Mouse (Mus musculus) CH12.LX (cell line): Measurements from ENCODE around the gene Ucma. TPM values are rescaled to one million over a fixed set of nuclear protein-coding genes. Genes with fewer than 3 reads are reported as not detected.

ENCODE experiments used
- DNase-seq: peaks from one replicate; pipeline ENCODE4 v3.0.0-alpha.2; 2013; ENCODE audit errors: extremely low read depth
- H3K27ac ChIP-seq: 2 replicates; pipeline ENCODE4 v1.5.1; 2012; ENCODE audit warnings: low read depth, mild to moderate bottlenecking, control low read depth, moderate library complexity; ENCODE audit not compliant: insufficient read depth
- H3K27me3 ChIP-seq: replicated peaks from 2 replicates; pipeline ENCODE3; 2012; ENCODE audit warnings: inconsistent platforms
- H3K36me3 ChIP-seq, 2 experiments: replicated peaks in 1 of 2; 2 replicates each; pipeline versions ENCODE3 to v1.6.1; 2012; ENCODE audit warnings: inconsistent platforms in 1 of 2, low read length in 1 of 2, mild to moderate bottlenecking in 1 of 2, mixed read lengths in 1 of 2, moderate library complexity in 1 of 2; ENCODE audit not compliant: control insufficient read depth in 1 of 2, insufficient read depth in 1 of 2
- H3K4me1 ChIP-seq, 2 experiments: 2 replicates each; pipeline ENCODE4 v1.6.1; 2012; ENCODE audit warnings: inconsistent platforms in 1 of 2, moderate library complexity in 1 of 2; ENCODE audit not compliant: insufficient read depth in 2 of 2, control insufficient read depth in 1 of 2
- H3K4me2 ChIP-seq: 2 replicates; pipeline ENCODE4 v1.6.1; 2012; ENCODE audit warnings: low read depth, mild to moderate bottlenecking, control low read depth; ENCODE audit not compliant: poor library complexity, insufficient read depth, severe bottlenecking
- H3K4me3 ChIP-seq, 3 experiments: fragments of 150-350 bp in 1 of 3; sonication (generic) in 1 of 3; replicated peaks in 1 of 3; 2 replicates each; pipeline versions ENCODE3 to v1.5.1; 2011 to 2012; ENCODE audit warnings: low read depth in 2 of 3, low read length in 2 of 3, mild to moderate bottlenecking in 2 of 3, moderate library complexity in 2 of 3, control low read depth in 1 of 3, improper control_type of control experiment in 1 of 3, inconsistent platforms in 1 of 3, mixed read lengths in 1 of 3; ENCODE audit not compliant: poor library complexity in 1 of 3
- H3K79me2 ChIP-seq: replicated peaks from 2 replicates; pipeline ENCODE4 v1.6.1; 2012; ENCODE audit warnings: mild to moderate bottlenecking, moderate library complexity; ENCODE audit not compliant: control insufficient read depth, poor library complexity, insufficient read depth, severe bottlenecking; ENCODE audit errors: extremely low read depth
- H3K9ac ChIP-seq: 2 replicates; pipeline ENCODE4 v1.6.1; 2012; ENCODE audit warnings: low read depth, mild to moderate bottlenecking, control low read depth, moderate library complexity; ENCODE audit not compliant: insufficient read depth
- H3K9me3 ChIP-seq: replicated peaks from 2 replicates; pipeline ENCODE3; 2012; ENCODE audit warnings: low read length, inconsistent platforms, mixed read lengths
- CHD1 ChIP-seq: IDR thresholded peaks from 2 replicates; pipeline ENCODE4 v1.6.1; 2012; ENCODE audit warnings: low read depth, low read length, improper control_type of control experiment, inconsistent platforms
- CTCF ChIP-seq, 2 experiments: IDR thresholded peaks in 1 of 2; conservative IDR thresholded peaks in 1 of 2; 2 replicates each; pipeline ENCODE4 v1.5.1; 2011 to 2012; ENCODE audit warnings: low read depth in 2 of 2, low read length in 2 of 2, improper control_type of control experiment in 1 of 2, inconsistent platforms in 1 of 2, mild to moderate bottlenecking in 1 of 2, moderate library complexity in 1 of 2
- E2F4 ChIP-seq: IDR thresholded peaks from 2 replicates; pipeline ENCODE4 v1.6.1; 2011; ENCODE audit warnings: low read depth, low read length, improper control_type of control experiment; ENCODE audit not compliant: insufficient replicate concordance
- EP300 ChIP-seq: IDR thresholded peaks from 2 replicates; pipeline ENCODE4 v1.6.1; 2011; ENCODE audit warnings: low read length, improper control_type of control experiment
- GABPA ChIP-seq: IDR thresholded peaks from 2 replicates; pipeline ENCODE4 v1.6.1; 2012; ENCODE audit warnings: low read depth, low read length, improper control_type of control experiment, inconsistent platforms; ENCODE audit not compliant: insufficient replicate concordance
- HCFC1 ChIP-seq: IDR thresholded peaks from 2 replicates; pipeline ENCODE4 v1.6.1; 2012; ENCODE audit warnings: low read depth, mild to moderate bottlenecking, inconsistent platforms, low read length, improper control_type of control experiment
- IRF4 ChIP-seq: IDR thresholded peaks from 2 replicates; pipeline ENCODE4 v1.6.1; 2014; ENCODE audit warnings: low read depth, mild to moderate bottlenecking, inconsistent platforms, low read length, improper control_type of control experiment
- MAFK ChIP-seq: IDR thresholded peaks from 2 replicates; pipeline ENCODE4 v1.6.1; 2011; ENCODE audit warnings: low read length, improper control_type of control experiment; ENCODE audit not compliant: insufficient replicate concordance
- MAX ChIP-seq: IDR thresholded peaks from 2 replicates; pipeline ENCODE4 v1.6.1; 2011; ENCODE audit warnings: low read length, improper control_type of control experiment
- MAZ ChIP-seq: IDR thresholded peaks from 2 replicates; pipeline ENCODE4 v1.6.1; 2012; ENCODE audit warnings: low read depth, mild to moderate bottlenecking, inconsistent platforms, low read length, improper control_type of control experiment, moderate library complexity
- MEF2A ChIP-seq: IDR thresholded peaks from 2 replicates; pipeline ENCODE4 v1.6.1; 2014; ENCODE audit warnings: low read depth, mild to moderate bottlenecking, inconsistent platforms, low read length, improper control_type of control experiment, borderline replicate concordance
- MYC ChIP-seq: IDR thresholded peaks from 2 replicates; pipeline ENCODE4 v1.6.1; 2011; ENCODE audit warnings: low read depth, mild to moderate bottlenecking, improper control_type of control experiment, low read length
- NELFE ChIP-seq: IDR thresholded peaks from 2 replicates; pipeline ENCODE4 v1.6.1; 2011; ENCODE audit warnings: low read depth, low read length, improper control_type of control experiment
- PAX5 ChIP-seq: IDR thresholded peaks from 2 replicates; pipeline ENCODE4 v1.6.1; 2012; ENCODE audit warnings: low read length, inconsistent platforms, mixed read lengths
- POLR2AphosphoS2 ChIP-seq: IDR thresholded peaks from 2 replicates; pipeline ENCODE4 v1.6.1; 2011; ENCODE audit warnings: low read depth, low read length, improper control_type of control experiment
- RAD21 ChIP-seq: IDR thresholded peaks from 2 replicates; pipeline ENCODE4 v1.6.1; 2011; ENCODE audit warnings: low read depth, mild to moderate bottlenecking, low read length, improper control_type of control experiment, moderate library complexity
- RCOR1 ChIP-seq: conservative IDR thresholded peaks from 2 replicates; pipeline ENCODE4 v1.6.1; 2012; ENCODE audit warnings: low read depth, mild to moderate bottlenecking, inconsistent platforms, low read length, improper control_type of control experiment
- SIN3A ChIP-seq: IDR thresholded peaks from 2 replicates; pipeline ENCODE4 v1.6.1; 2012; ENCODE audit warnings: low read length, improper control_type of control experiment, inconsistent platforms
- SMC3 ChIP-seq: IDR thresholded peaks from 2 replicates; pipeline ENCODE4 v1.6.1; 2011; ENCODE audit warnings: low read depth, low read length, improper control_type of control experiment
- TCF12 ChIP-seq: IDR thresholded peaks from 2 replicates; pipeline ENCODE4 v1.6.1; 2014; ENCODE audit warnings: low read depth, mild to moderate bottlenecking, inconsistent platforms, low read length, improper control_type of control experiment
- USF1 ChIP-seq: IDR thresholded peaks from 2 replicates; pipeline ENCODE4 v1.6.1; 2014; ENCODE audit warnings: low read depth, mild to moderate bottlenecking, inconsistent platforms, low read length, improper control_type of control experiment
- USF2 ChIP-seq: conservative IDR thresholded peaks from 2 replicates; pipeline ENCODE4 v1.6.1; 2011; ENCODE audit warnings: low read depth, low read length, improper control_type of control experiment
- ZC3H11A ChIP-seq: IDR thresholded peaks from 2 replicates; pipeline ENCODE4 v1.6.1; 2012; ENCODE audit warnings: low read depth, mild to moderate bottlenecking, inconsistent platforms, low read length, improper control_type of control experiment
- ZKSCAN1 ChIP-seq: IDR thresholded peaks from 2 replicates; pipeline ENCODE4 v1.6.1; 2012; ENCODE audit warnings: low read depth, inconsistent platforms, low read length, improper control_type of control experiment, borderline replicate concordance
- ZMIZ1 ChIP-seq: IDR thresholded peaks from 2 replicates; pipeline ENCODE4 v1.6.1; 2012; ENCODE audit warnings: low read depth, mild to moderate bottlenecking, inconsistent platforms, low read length, improper control_type of control experiment
- ZNF384 ChIP-seq: IDR thresholded peaks from 2 replicates; pipeline ENCODE4 v1.6.1; 2012; ENCODE audit warnings: low read depth, low read length, improper control_type of control experiment, inconsistent platforms
- dilution Hi-C: fragments of 300-500 bp; cut with MboI; formaldehyde crosslinking; loops from 2 replicates; pipeline ENCODE4 v1.14.3; 2020; ENCODE audit warnings: low sequenced_read_pairs; ENCODE audit not compliant: extremely low pct_unique_long_range_greater_than_20kb, extremely low pct_ligation_motif_present
- in situ Hi-C: fragments of 300-500 bp; cut with MboI; formaldehyde crosslinking; loops from 3 replicates; pipeline ENCODE4 v1.14.3; 2019; ENCODE audit warnings: low sequenced_read_pairs, low pct_ligation_motif_present, low pct_unique_long_range_greater_than_20kb, mixed read lengths
- polyA plus RNA-seq: library from polyadenylated mRNA; unstranded; fragments of >175 nt; gene quantifications from 2 replicates; pipeline ENCODE4 v1.2.1, GENCODE M21; 2012; ENCODE audit warnings: low read depth; ENCODE audit not compliant: insufficient read length
- total RNA-seq, 2 experiments: library from RNA; depleted of rRNA; stranded (reverse); fragments of 300-350 nt in 1 of 2; fragments of >200 nt in 1 of 2; gene quantifications; 2 replicates each; pipeline ENCODE4 v1.2.3; 2012 to 2014

Ucma gene
- total and polyA plus RNA-seq, 3 experiments = not detected

- no peaks in the 10 kb centered on the region for H3K27me3 ChIP-seq
- H3K4me2 ChIP-seq = no peak overlapping the region
- in situ Hi-C loops = no loop called here
- no peaks in the 10 kb centered on the region for H3K79me2 ChIP-seq
- DNase-seq = no peak
- H3K4me3 ChIP-seq = no peak overlapping the region
- H3K9ac ChIP-seq = no peak overlapping the region
- H3K9me3 ChIP-seq = no peaks in the 10 kb centered on the region
- TF ChIP-seq E2F4 = no peak
- no peak for TF ChIP-seq MYC
- no peak for TF ChIP-seq CHD1
- no peak for TF ChIP-seq ZC3H11A
- TF ChIP-seq MEF2A = no peak
- TF ChIP-seq SMC3 = no peak
- no peak for TF ChIP-seq RAD21
- TF ChIP-seq EP300 = no peak
- no peak for TF ChIP-seq GABPA
- peaks cover 26 to 44% of the 10 kb centered on the region in 2 experiments for H3K36me3 ChIP-seq
- no peak overlapping the region for H3K27ac ChIP-seq
- dilution Hi-C loops = no loop called here
- peaks cover 0 to 16% of the 10 kb centered on the region in 2 experiments; a peak in 2 of 4 replicates for H3K4me1 ChIP-seq
Observed at GRCm38 (mm10) chr2:4987388-4988180, 11.7 kb downstream of the Ucma start.

- dilution Hi-C loops = no loop called here
Observed at GRCm38 (mm10) chr2:4988826-4989424, 13.0 kb downstream of the Ucma start.

More at GRCm38 (mm10) chr2:4988826-4989424, 13.0 kb downstream of the Ucma start:
- Histone ChIP-seq H3K79me2 (no peaks in the 10 kb centered on the region), H3K4me3 (no peak overlapping the region), H3K9ac (no peak overlapping the region), H3K4me2 (no peak overlapping the region), H3K27ac (no peak overlapping the region), H3K27me3 (no peaks in the 10 kb centered on the region), H3K36me3 (peaks cover 36 to 57% of the 10 kb centered on the region in 2 experiments), H3K9me3 (no peaks in the 10 kb centered on the region), H3K4me1 (peaks cover 0 to 11% of the 10 kb centered on the region in 2 experiments; a peak in 2 of 4 replicates)
- in situ Hi-C loops = no loop called here
- no peak for DNase-seq
- no peak for TF ChIP-seq NELFE
- peak in 1 of 2 experiments; percentile 58; a peak in 2 of 4 replicates for TF ChIP-seq CTCF (conservative IDR thresholded peaks at IDR 0.05 in 1 of 2, IDR thresholded peaks at IDR 0.05 in 1 of 2; ENCODE audit: low read depth in 2 of 2, low read length in 2 of 2)
- no peak for TF ChIP-seq POLR2AphosphoS2
- no peak for TF ChIP-seq ZMIZ1
- no peak for TF ChIP-seq MEF2A
- no peak for TF ChIP-seq SIN3A
- no peak for TF ChIP-seq HCFC1
- no peak for TF ChIP-seq USF2
- TF ChIP-seq E2F4 = no peak
- no peak for TF ChIP-seq MAZ
- peak; percentile 32 for TF ChIP-seq SMC3
- peak; percentile 90 for TF ChIP-seq ZNF384
- peak; percentile 54 for TF ChIP-seq RAD21
- no peak for TF ChIP-seq USF1
- TF ChIP-seq ZC3H11A = no peak
- no peak for TF ChIP-seq ZKSCAN1
- TF ChIP-seq MYC = no peak
- no peak for TF ChIP-seq RCOR1
- no peak for TF ChIP-seq TCF12
- no peak for TF ChIP-seq MAX
- TF ChIP-seq MAFK = no peak
- no peak for TF ChIP-seq IRF4
- no peak for TF ChIP-seq PAX5
